Mouse (Mus musculus) neural tube, embryonic 10.5 days (tissue): Measurements from ENCODE around the gene Nms.

Experiments
- DNase-seq: peaks from one replicate; pipeline ENCODE4 v3.0.0-alpha.2; 2017; ENCODE audit warnings: low spot score; ENCODE audit errors: extremely low spot score

Gene Nms

GRCm38 (mm10) chr1:38938849-38939248, at the start of gene Nms:
TSS of gene Nms (plus strand) at chr1:38939149.
- DNase-seq, result no peak

DNA sequence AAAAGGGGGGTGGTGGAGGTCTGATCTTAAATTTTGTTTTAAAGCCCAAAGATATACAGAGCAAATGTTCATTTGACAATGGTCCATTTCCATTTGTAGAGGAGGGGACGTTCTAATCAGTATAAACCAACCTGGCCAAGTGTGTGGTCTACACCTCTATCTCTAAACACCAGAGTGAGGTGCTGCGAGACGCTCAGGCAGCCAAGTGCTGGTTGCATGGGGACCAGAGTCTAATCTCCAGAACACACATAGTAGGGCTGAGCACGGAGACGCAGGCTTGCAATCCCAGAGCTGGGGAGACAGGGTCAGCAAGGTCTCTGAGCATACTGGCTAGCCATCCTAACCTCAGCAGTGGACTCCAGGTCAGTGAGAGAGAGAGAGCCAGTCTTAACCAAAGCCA, 47.5 kb upstream of the Nms start:
- DNase-seq, result no peak

DNA sequence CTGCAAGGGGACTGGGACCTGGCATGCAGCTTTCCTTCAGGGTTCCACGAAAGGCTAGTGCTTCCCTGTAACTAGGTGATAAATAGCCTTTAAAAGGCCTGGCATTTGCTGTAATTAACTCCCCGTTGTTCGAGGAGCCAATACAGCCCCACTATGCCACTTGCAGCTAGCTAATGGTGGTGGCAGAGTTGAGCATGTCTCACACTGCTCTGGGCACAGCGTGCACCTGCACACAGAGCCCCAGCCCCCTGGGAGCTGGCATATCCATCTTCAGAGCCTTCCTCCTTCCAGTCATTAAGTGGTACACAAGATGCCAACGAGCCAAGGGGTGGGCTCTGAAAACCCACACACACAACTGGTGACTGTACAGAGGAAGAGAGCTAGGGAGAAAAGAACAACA, 45.9 kb upstream of the Nms start:
- no peak for DNase-seq

DNA sequence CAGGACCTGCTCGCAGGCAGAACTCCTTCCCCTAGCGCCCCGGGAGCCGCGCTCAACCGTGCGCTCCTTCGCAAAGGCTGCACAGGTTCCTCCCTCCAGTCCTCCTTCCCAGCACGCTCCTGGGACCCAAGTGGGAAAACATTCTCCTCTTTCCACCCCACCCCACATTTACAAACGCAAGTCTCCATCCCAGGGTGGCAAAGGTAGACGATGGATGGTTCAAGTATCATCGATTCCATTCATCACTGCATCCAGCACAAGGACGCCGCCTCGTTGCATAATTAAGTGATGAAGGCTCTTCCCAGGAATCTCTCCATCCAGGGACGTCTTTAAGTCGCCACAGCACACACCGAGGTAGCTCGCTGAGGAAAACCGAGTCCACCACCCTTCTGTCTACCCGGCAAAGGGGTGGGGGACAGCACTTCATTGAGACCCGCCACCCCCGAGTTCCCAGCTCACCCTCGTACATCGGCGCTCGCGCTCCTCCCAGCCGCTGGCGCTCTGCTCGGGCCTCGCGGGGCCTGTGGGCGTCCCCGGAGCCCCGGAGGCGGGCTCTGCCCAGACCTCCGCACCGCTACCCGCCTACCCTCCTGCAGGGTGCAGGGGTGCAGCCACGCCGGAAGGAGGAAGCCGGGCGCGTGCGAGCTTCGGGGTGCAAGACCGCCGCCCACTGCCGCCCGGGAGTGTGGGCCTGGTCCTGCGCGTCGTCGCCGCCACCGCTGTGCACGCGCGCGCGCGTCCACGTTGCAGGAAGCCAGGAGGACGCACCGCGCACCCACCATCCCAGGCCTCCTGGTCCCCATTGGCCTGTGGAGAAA, 41.3 kb upstream of the Nms start, which contains the start of gene Chst10:
Chst10 (minus strand) TSS at position 731 of the 818 bp plus-strand sequence.
- DNase-seq, result peak; percentile 85

GRCm38 (mm10) chr1:38902571-38902970, 36.4 kb upstream of the Nms start:
- DNase-seq, result no peak

GRCm38 (mm10) chr1:38903985-38904384, 35.0 kb upstream of the Nms start:
- DNase-seq, result no peak

DNA sequence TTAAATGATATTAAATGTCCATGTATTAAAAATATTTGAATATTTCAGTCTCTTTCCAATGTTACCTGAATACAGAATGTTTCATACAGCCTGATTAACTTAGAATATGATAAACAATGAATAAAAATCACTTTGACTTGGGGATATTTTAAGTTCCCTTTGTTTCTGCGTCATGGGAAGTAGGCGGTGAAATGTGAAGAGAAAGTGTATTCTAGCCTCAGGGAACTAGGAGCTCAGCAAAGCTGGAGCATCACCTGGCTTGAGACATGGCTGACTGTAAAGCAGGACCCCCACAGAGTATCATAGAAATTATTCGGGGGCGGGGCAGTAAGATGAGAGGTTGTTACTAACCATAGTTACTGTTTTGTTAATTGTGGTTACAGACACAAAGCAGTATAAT, 10.0 kb upstream of the Nms start:
- DNase-seq, result no peak

GRCm38 (mm10) chr1:38929468-38929867, 9.5 kb upstream of the Nms start:
- DNase-seq, result no peak

DNA sequence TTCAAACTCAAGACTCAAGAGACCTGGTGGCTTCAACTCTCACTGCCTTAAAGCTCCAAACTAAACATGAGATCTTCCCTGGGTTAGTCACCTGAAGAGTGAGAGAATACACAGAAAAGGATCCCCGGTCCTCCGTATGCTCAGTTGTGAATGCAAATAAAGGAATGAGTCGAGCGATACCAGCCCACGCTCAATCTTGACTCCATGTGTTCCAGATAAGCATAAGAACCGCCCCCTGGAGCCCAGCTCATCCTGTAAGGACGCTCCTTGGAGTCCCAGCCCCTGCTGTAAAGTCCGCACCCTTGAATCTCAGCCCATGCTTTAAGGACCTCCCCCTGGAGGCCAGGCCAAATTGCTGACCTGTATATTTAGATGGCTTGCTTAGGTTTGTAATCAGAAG, 8.2 kb upstream of the Nms start:
- DNase-seq, result no peak

- peak; percentile 26 for DNase-seq
Measured at GRCm38 (mm10) chr1:38934668-38935067, 4.3 kb upstream of the Nms start.

DNA sequence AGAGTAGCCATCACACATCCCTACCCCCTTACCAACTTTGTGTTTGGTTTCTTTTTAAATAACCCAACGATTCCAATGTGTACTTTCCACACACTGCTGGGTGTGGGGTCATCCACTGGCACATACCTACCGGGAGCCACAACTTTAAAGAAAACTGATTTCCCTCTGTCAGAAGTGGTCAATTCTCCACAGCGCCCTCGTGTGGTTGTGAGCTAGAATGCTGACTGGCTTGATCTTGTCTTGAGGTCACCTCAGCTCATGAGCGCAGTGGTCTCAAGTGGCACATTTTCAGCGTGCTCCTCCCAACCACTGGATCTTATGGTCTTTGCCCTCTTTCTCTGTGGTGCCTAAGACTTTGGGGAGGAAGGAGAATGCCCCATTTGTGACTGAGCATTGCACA, 2.2 kb upstream of the Nms start:
- peak; percentile 56 for DNase-seq

DNA sequence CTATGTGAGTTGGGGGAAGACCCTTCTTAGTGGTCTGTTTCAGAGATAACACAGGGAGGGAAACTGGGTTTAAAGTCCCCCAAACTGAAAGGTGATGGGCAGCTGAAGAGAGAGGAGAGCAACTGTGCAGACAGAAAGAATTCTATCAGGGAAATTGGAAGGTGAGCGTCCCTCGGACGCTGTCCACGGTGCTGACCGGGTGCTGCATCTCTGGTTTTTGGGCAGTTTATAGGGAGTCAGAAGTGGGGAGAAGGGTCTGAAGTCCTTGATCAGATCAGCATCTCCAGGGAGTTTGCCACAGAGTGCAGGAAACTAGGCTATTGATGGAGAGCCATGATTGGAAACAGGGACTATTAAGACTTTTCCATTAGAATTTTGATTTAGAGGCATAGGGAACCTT, 659 bp downstream of the Nms start:
- peak; percentile 42 for DNase-seq

GRCm38 (mm10) chr1:38956457-38956856, 17.5 kb downstream of the Nms start:
- DNase-seq, result no peak

- DNase-seq, result no peak
Measured at GRCm38 (mm10) chr1:38969116-38969515, 30.2 kb downstream of the Nms start.

- no peak for DNase-seq
Measured at GRCm38 (mm10) chr1:38971712-38972111, 32.8 kb downstream of the Nms start.

DNA sequence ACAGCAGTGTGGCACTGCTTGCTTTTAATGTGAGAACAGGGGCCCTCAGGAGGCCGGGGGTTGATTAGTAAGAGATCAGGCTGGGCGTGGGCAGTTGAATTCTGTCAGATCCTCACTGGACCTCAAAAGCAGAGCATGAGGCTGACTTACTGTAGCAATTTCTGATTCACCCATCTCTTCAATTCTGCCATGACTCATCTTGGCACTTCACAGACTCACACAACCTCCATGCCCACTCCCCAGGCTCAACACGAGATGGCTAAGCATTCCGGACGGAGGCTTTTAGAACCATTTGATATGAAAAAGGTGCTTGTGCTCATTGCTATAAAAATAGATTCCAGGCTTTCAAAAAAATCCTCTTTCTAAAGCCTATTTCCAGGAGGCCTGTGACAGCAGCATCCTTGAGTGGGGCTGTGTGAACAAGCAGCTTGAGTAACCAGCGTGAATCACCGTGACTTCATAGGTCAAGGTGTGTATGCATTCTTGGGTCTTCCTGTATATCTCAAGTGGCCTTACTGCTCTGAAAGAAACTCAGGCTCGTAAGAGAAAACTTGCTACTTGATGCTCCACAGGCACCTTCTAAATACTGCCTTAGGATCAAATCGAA, 34.1 kb downstream of the Nms start:
- DNase-seq, result no peak

DNA sequence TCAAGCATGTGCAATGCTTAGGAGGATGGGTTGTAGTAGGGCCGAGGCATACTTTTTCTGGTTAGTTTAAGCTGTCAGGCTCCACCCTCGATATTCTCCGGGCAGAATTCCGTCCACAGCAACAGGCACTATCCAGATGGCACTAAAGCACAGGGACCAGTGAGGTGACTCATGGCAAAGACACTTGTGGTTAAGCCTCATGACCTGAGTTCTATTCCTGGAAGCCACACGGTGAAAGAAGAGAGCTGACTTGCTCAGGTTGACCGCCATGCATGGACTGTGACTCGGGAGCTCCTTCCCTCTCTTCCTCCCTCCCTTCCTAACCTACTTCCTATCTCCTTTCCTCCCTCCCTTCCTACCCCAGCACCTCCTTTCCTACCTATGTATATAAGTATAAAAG, 41.0 kb downstream of the Nms start:
- DNase-seq, result no peak

DNA sequence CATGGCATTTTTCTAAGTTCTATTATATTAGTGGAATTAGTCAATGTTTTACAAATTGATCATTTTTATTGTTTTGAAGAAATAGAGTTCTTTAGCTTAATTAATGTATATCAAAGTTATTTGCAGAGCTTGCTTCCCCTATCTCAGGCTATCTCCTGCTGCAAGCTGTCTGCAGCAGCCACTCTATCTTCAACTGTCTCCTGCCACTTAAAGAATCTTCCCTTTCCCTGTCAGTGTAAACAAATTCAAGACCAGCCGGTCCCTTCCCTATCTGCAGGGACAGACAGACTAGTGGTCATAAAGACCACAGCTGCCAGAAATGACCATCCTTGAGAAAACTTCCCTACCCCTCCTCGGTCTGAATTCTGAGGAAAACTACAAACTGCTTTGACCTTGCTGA, 44.9 kb downstream of the Nms start:
- no peak for DNase-seq

DNA sequence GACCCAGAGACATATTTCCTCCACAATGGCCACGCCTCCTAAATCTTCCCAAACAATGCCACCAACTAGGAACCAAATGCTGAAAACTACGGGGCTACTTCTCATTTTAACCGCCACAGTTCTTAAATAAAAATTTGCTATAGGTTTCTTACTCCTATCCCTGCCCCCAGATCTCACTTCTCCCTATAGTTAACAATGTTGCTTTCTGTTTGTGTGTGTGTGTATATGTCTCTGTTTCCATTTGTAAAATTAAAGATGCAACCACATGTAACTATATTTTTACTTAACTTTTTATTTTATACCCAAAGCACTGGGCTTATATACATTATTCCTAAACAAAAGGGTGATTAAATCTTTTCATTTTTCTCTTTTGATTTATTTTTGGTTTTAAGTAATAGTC, 46.4 kb downstream of the Nms start, which contains the start of gene Pdcl3:
Pdcl3 (plus strand) TSS at position 301 of the 400 bp plus-strand sequence.
- DNase-seq, result no peak

DNA sequence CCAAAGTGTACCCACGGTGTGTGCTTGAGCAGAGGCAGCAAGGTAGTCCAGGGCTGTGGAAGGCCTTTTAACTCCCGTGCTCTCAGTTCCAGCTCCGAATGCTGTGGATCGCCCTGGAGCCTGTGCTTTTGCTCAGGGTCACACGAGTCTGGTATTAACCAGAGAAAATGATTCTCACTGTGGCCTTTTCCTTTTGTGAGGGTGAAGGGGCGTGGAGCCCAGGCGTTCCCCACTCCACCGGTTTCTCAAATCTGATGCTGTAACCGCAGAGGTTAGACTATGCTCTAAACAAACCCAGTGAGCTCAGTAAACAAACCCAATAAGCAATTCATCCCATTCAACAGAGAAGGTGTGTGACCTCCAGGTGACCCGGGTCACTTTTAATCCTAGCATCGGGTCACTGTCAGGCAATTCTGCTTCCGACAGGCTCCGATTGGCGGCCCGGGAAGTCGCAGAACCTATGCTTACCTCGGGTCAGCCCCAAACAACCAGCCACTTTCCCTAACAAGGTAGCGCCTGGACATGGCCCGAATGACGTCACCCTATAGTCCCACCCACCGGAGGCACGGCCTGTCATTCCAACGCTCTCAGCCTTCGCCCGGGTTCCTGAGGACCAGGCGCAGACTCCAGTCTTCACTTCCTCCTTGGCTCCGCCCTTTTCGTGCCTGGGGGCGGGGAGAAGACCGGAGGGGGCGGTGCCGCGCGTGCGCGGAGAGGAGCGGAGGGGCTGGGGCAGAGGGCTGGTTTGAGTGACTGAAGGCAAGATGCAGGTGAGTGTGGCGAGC, 48.3 kb downstream of the Nms start:
- DNase-seq, result peak; percentile 98

DNA sequence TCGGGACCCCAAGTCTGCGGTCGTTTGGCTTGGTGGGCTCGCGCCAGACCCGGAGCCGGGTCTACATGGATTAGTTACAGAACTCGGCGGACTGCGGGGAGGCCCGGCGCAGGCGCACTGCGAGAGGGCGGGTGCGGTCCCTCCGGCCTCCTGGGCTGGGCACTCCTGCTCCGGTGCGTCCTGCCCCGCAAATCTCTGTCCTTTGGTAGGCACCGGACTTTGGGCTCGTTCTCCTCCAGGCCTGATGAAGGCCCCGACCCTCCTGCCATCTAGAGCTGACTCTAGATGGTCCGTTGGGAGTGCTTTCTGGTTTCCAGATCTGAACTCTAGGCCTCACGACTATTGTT, 48.9 kb downstream of the Nms start:
- no peak for DNase-seq

GRCm38 (mm10) chr1:38988357-38988756, 49.4 kb downstream of the Nms start:
- DNase-seq, result peak; percentile 14
